Mouse (Mus musculus) bone marrow, adult 2 months (tissue): ENCODE results near the gene Atg4b.
"Not testable (repeated sequence)": the region's sequence is repeated elsewhere in the genome, so short reads cannot be mapped to it uniquely, and the experiment has no call there.

Experiments
- CTCF ChIP-seq: fragments of 200-500 bp; IDR thresholded peaks from 2 replicates; pipeline ENCODE4 v1.5.1; 2011; ENCODE audit warnings: low read length, control low read depth; ENCODE audit not compliant: control insufficient read depth, insufficient read depth
- POLR2A ChIP-seq: fragments of 200-500 bp; IDR thresholded peaks from 2 replicates; pipeline ENCODE4 v1.6.1; 2011; ENCODE audit warnings: low read depth, mild to moderate bottlenecking, control low read depth, low read length, borderline replicate concordance; ENCODE audit not compliant: control insufficient read depth

DNA sequence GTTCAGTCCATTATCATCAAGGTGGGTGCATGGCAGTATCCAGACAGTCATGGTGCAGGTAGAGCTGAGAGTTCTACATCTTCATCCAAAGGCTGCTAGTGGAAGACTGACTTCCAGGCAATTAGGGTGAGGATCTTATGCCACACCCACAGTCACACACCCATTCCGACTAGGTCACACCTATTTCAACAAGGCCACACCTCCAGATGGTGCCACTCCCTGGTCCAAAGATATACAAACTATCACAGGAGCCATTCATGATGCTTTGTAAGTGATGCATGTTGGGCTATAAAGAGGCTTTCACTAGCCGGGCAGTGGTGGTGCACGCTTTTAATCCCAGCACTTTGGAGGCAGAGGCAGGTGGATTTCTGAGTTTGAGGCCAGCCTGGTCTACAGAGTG is 12.2 kb downstream of the Atg4b start:
- not testable (repeated sequence) for TF ChIP-seq CTCF, POLR2A
